Mouse (Mus musculus): ENCODE results near the gene Olfr1449.
"Not testable (repeated sequence)": the region's sequence is repeated elsewhere in the genome, so short reads cannot be mapped to it uniquely, and the experiment has no call there.

Olfr1449 gene

DNA sequence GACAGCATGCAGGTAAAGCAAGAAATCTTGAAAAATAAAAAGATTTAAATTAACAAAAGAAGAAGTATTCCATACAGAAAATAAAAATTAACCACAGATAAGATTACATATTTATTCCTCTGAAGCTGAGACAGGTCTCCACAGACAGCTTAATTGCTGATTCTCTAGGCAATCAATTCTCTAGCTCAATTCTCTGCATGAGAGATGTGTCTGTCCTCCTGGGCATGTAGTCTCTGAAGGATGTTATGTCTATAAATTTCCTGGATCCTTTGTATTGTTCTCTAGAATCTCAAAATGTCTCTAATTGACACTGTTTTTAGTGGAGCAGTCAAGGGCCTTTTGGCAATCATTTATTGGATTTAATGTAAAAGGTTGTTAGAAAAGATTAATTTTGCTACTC, at the start of gene Olfr1449:
Gene Olfr1449 (plus strand): TSS at position 301 of the 400 bp plus-strand sequence.
- no peak for DNase-seq (ENCODE audit: low spot score)

DNA sequence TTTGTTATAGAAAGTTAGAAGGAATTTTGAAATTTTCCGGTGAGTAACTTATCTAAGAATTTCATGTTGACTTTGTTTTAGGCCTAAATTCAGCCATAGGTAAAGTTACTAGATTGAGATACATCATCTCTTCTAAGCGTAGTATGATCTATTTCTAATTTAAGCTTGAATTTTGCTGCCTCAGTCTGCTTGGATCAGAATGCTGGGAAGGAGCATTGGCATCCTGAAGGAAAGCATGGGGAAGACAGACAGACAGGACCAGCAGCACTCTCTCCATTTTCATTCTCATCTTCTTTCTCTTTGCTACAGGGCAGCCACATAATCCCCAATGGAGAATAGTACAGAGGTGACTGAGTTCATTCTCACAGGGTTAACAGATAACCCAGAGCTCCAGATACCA, 47.1 kb upstream of the Olfr1449 start, which contains the start of gene Olfr1445:
Gene Olfr1445 (plus strand): TSS at position 301 of the 400 bp plus-strand sequence.
- no peak for DNase-seq (ENCODE audit: low spot score)

DNA sequence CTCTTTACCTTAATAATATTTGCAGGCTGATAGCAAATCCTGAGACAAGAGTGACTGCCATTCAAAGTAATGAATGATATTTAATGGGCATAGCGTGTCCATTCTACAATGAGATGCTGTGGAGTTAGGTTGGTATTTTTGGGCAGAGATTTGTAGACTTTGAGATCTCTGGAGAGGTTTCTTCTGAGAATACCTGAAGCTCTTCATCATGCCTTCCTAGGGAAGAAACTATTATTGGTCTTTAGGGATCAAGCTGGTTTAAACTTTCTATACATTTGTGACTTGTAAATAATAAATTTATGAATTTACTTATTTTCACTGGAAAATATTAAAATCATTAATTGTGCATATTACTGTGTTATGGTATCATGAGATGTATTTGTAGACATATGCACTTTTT, 37.2 kb upstream of the Olfr1449 start, which contains the start of gene Olfr1446:
Gene Olfr1446 (minus strand): TSS at position 101 of the 400 bp plus-strand sequence.
- DNase-seq (ENCODE audit: low spot score): no peak

DNA sequence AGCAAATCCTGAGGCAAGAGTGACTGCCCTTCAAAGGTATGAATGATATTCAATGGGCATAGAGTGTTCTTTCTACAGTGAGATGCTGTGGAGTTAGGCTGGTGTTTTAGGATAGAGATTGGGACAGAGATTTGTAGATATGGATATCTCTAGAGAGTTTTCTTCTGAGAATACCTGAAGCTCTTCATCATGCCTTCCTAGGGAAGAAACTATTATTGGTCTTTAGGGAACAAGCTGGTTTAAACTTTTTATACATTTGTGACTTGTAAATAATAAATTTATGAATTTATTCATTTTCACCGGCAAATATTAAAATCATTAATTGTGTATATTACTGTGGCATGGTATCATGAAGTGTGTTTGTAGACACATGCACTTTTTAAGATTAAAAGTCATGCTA, 27.0 kb upstream of the Olfr1449 start, which contains the start of gene Olfr1447:
Gene Olfr1447 (minus strand): TSS at position 101 of the 400 bp plus-strand sequence.
- no peak for DNase-seq (ENCODE audit: low spot score)

DNA sequence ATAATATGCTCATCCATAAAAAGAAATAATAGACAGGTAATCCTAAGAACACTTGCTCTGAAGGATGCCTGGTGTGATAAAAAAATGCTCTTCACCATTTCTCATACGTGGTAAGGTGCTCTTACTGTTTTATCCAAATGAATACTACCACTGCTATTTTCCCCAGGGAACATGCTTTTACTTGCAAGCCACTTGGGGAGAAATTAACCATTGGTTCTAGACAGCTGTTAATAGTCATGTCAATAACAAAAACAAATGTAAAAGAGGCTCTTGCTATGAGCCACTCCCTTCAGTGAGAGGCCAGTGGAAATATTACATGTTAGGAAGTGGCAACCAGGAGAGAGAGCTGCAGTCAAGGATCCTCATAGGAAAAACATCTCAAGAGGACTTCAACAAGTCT, 6.3 kb upstream of the Olfr1449 start, which contains the start of gene Olfr1448:
Gene Olfr1448 (minus strand): TSS at position 101 of the 400 bp plus-strand sequence.
- DNase-seq (ENCODE audit: low spot score): no peak

DNA sequence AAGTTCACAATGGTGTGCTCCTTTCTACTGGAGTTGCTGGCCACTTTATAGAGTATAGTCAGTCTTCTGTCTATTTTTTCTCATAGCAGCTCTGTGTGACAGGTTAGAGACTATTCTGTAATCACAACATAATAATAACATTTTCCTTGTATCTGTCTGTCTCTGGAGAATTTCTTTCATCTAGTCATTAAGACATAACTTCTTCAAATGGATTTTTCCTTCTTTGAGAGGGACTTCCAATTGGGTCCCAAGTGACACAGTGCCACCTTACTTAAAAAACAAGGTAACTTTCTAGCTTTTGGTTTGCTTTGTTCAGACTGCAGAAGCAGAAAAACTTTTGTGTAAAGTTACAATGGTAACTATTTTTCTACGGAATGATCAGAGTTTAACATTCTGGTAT, 19.3 kb downstream of the Olfr1449 start, which contains the start of gene Olfr1450:
Gene Olfr1450 (plus strand): TSS at position 301 of the 400 bp plus-strand sequence.
- no peak for DNase-seq (ENCODE audit: low spot score)

DNA sequence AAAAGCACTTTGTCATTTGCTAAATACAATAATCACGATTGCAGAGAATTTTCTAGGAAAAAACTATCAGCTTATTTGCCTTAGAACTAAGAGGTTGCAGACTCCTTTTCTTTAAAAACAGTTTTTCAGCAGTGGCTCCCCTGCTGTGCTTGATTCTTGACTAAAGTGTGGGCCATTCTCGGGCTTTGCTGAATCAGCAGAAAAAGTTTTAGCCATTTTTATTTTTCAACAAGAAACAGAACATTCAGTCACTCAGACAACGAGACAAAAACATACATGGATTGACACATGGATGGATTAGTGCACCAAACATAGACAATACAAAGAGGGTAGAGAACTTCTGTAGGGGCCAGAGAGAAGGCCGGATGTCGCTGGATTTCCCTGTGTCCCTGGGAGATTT, 39.4 kb downstream of the Olfr1449 start:
- not testable (repeated sequence) for DNase-seq (ENCODE audit: low spot score)

Measured in T-cell, adult 2 months (primary cell).